Mouse (Mus musculus): ENCODE results near the gene Fam13a.

Fam13a gene

DNA sequence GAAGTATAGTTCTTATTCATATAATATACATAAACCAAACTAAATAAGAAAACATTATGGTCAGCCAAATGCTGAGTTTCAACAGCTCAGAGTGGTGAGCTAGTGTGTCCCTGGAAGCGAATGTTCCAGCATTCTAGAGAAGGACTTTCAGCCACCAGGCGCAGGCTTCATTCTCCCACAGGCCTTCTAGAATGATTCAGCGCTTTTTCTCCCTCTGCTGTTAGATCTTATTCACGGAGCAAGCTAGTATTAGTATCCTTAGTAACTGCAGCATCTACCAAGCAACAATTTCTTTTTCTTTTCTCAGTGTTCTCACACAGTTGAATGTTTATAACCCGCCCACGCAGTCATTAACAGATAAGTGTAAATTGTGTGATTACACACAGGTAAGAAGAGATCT is 142.1 kb downstream of the Fam13a start:
- no peak for DNase-seq (ENCODE audit: extremely low spot score)
